Mouse (Mus musculus) lung, embryonic 14.5 days (tissue): ENCODE results near the gene Cntn5. TPM values are rescaled to one million over a fixed set of nuclear protein-coding genes. Genes with fewer than 3 reads are reported as not detected.
A peak's percentile ranks its signal among the peaks of the same experiment; 100 is the strongest.

Experiments used
- ATAC-seq: fragments of 200-750 bp; cut with Nextera tagmentation; 2 replicates; pipeline ENCODE4 v1.8.0; 2017; ENCODE audit warnings: mild to moderate bottlenecking, moderate TSS enrichment, moderate library complexity; ENCODE audit not compliant: insufficient read depth
- DNase-seq: peaks from one replicate; pipeline ENCODE4 v3.0.0-alpha.2; 2015
- H3K27ac ChIP-seq: fragments of 300-500 bp; sonication (generic); 2 replicates; pipeline ENCODE4 v1.5.1; 2014; ENCODE audit warnings: low read depth, mild to moderate bottlenecking, moderate library complexity
- H3K27me3 ChIP-seq: fragments of 300-500 bp; sonication (generic); 2 replicates; pipeline ENCODE4 v1.6.1; 2014; ENCODE audit warnings: low read length, control low read depth; ENCODE audit not compliant: insufficient read depth
- H3K36me3 ChIP-seq: fragments of 300-500 bp; sonication (generic); 2 replicates; pipeline ENCODE4 v1.6.1; 2014; ENCODE audit warnings: control low read depth; ENCODE audit not compliant: insufficient read depth
- H3K4me1 ChIP-seq: fragments of 300-500 bp; sonication (generic); 2 replicates; pipeline ENCODE4 v1.6.1; 2014; ENCODE audit warnings: antibody characterized with exemption, control low read depth; ENCODE audit not compliant: insufficient read depth
- H3K4me2 ChIP-seq: fragments of 300-500 bp; sonication (generic); 2 replicates; pipeline ENCODE4 v1.6.1; 2014; ENCODE audit warnings: mild to moderate bottlenecking
- H3K4me3 ChIP-seq: fragments of 300-500 bp; sonication (generic); 2 replicates; pipeline ENCODE4 v1.5.1; 2014; ENCODE audit warnings: low read depth, low read length
- H3K9ac ChIP-seq: fragments of 300-500 bp; sonication (generic); 2 replicates; pipeline ENCODE4 v1.6.1; 2014
- H3K9me3 ChIP-seq: fragments of 300-500 bp; sonication (generic); 2 replicates; pipeline ENCODE4 v1.6.1; 2016; ENCODE audit warnings: low read depth, low read length, control low read depth
- CTCF ChIP-seq: IDR thresholded peaks from 2 replicates; pipeline ENCODE4 v1.5.1; 2016; ENCODE audit warnings: antibody characterized with exemption, low read depth
- WGBS: fragments of 180-500 bp; shearing (Covaris S2); extraction: QIAGEN DNeasy Blood & Tissue Kit; methylation state at CpG from one replicate; pipeline ENCODE4 v1.1.7; 2014; 5-methylcytosine and 5-hydroxymethylcytosine counted together
- polyA plus RNA-seq: library from polyadenylated mRNA; unstranded; fragments of >200 nt; fragmentation: Nextera tagmentation; extraction: Ambion mirVana; gene quantifications from 2 replicates; pipeline ENCODE4 v1.2.1, GENCODE M21; 2014

Cntn5 gene
- polyA plus RNA-seq, 1 experiment from 2014 or later = not detected

DNA sequence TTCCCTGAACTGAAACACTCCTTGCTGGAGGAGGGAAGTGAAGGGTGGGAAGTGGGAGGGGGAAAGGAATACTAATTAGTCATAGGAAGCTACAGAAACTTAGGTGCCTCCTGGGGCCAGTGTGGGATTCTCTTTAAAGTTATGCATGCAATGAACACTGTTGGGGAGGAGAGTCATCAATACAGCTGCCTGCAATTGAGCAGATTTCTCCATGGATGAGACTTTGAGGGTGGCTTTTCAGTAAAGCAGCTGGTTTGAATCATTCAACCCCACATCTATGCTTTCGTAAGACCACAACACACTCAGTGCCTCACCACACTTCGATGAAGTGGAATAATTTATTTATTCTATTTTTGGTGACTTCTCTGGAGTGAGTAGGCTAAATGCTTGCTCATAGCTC lies 674.9 kb downstream of the Cntn5 start:
- H3K27ac ChIP-seq = no peak overlapping the region
- H3K9me3 ChIP-seq = no peaks in the 10 kb centered on the region
- H3K9ac ChIP-seq = no peak overlapping the region
- H3K36me3 ChIP-seq = no peaks in the 10 kb centered on the region
- H3K4me3 ChIP-seq = no peak overlapping the region
- ATAC-seq (peak; percentile 95), DNase-seq (peak; percentile 87)
- WGBS = 31% methylated on average over 2 of the region's 2 CpGs
- H3K4me2 ChIP-seq = no peak overlapping the region
- no peaks in the 10 kb centered on the region for H3K27me3 ChIP-seq
- H3K4me1 ChIP-seq = no peaks in the 10 kb centered on the region
- TF ChIP-seq CTCF = no peak

DNA sequence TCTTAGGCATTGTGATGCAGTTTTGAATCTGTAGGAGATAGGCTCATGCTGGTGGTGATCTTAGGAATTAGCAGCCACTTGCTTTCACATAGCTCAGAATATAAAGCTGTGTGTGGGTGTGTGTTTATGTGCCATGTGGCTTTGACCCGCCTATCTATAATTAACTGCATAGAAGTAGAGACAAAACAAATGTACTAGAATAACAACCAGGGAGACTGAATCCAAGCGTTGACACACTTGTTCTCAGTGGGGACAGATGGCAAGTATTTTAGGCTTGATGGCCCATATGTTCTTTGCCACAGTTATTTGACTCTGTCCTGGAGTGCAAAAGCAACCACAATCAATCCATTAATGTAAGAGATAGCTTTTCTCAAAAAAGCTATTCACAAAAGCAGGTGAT lies 678.6 kb downstream of the Cntn5 start:
- H3K4me1 ChIP-seq = no peaks in the 10 kb centered on the region
- no peak for ATAC-seq
- no peak overlapping the region for H3K4me3 ChIP-seq
- TF ChIP-seq CTCF = no peak
- WGBS = 54% methylated on average over 2 of the region's 2 CpGs
- no peaks in the 10 kb centered on the region for H3K27me3 ChIP-seq
- no peak overlapping the region for H3K27ac ChIP-seq
- no peak for DNase-seq
- no peaks in the 10 kb centered on the region for H3K36me3 ChIP-seq
- H3K9ac ChIP-seq = no peak overlapping the region
- H3K9me3 ChIP-seq = no peaks in the 10 kb centered on the region
- H3K4me2 ChIP-seq = no peak overlapping the region

DNA sequence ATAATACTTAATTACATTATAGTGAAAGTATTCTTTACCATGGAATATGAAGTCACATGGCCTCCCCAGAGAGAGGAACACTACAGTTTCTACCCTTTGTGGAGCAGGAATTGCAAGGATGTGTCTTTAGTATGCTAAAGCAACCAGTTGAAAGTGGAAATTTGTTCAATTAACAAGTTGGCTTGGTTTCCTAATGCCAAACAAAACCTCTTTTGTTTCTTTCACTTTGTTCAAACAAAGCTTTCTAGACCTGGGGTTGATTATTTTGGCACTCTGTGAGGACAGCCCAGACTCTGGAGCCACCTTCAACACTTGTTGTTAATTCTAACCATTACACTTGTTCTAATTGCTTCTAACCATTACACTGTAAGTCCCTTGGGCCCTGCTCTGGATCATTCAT lies 718.5 kb downstream of the Cntn5 start:
- no peak overlapping the region for H3K27ac ChIP-seq
- no peak for DNase-seq

DNA sequence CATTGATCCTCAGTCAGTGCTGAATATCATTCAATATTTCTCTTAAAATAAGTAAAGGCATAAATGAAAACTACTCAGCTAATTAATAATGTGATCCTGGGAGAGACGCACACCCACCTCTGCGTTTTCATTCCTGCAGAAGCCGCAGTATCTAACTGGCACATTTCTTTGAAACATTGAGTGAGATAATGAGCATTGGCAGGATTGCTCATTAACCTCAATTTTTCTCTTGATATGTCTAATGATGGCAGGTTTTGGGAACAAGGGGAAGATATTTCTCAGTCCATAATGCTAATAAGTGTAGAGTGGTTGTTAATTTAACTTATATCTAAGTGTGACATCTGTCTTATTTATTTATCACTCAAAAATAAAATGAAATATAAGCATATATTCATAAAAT lies 734.0 kb downstream of the Cntn5 start:
- Histone ChIP-seq H3K4me1 (no peaks in the 10 kb centered on the region), H3K36me3 (no peaks in the 10 kb centered on the region), H3K4me3 (no peak overlapping the region), H3K27ac (no peak overlapping the region), H3K9ac (no peak overlapping the region), H3K9me3 (no peaks in the 10 kb centered on the region), H3K4me2 (no peak overlapping the region), H3K27me3 (no peaks in the 10 kb centered on the region)
- DNase-seq (no peak), ATAC-seq (no peak)
- 67% methylated on average over 3 of the region's 3 CpGs for WGBS
- no peak for TF ChIP-seq CTCF

More for the DNA sequence above, 718.5 kb downstream of the Cntn5 start:
- H3K4me3 ChIP-seq = no peak overlapping the region
- ATAC-seq = no peak
- no peaks in the 10 kb centered on the region for H3K4me1 ChIP-seq
- H3K36me3 ChIP-seq = no peaks in the 10 kb centered on the region
- no peaks in the 10 kb centered on the region for H3K27me3 ChIP-seq
- H3K9ac ChIP-seq = no peak overlapping the region
- TF ChIP-seq CTCF = no peak
- H3K4me2 ChIP-seq = no peak overlapping the region
- no peaks in the 10 kb centered on the region for H3K9me3 ChIP-seq

DNA sequence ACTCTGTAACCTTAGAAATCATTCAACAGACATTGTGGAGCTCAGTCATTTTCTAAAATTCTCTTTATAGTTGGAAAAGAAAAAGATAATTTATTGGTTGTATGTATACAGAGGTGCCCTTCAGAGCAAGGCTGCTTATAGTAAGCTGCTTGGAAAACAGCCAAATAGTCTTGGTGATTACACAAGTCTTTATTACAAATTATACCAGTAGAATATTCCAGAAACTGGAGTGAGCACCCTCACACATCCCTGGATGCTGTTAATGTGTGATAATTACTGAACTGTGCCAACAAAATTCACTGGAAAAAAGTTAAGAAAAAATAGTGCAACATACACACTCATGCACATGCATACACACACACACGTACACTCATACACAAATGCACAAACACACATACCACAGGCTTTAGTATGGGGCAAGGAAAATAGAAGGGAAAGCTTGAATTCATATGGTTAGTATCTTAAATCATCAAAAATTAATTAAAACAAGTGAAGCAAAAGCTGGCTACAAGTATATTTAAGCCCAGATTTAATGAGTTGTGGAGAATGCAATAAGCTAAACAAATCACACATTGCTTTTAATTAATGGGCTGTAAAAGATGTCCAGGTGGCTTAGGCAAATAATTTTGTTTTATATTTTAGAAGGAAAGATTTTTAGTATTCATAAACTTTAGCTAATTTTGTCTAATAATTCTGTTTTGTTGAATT lies 783.1 kb downstream of the Cntn5 start:
- TF ChIP-seq CTCF = no peak
- WGBS = 54% methylated on average over 1 of the region's 1 CpGs

DNA sequence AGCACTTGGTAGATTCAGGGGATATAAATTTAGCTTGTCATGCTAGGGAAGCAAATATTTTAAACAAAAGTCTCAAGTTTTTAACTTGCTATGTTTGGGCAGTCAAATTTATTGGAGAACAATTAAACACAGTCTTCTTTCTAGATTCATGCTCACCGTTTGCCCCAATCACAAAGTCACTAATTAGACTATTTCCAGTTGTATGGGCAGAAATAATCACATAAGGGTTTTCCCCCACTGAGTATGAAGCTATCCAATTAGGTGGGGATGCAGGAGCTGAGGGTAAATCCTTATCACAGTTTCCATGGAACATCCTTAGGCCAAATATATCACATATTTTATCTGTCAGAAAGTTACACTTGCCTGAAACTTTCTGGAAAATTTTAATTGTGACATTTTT lies 788.0 kb downstream of the Cntn5 start:
- Histone ChIP-seq H3K4me3 (no peak overlapping the region), H3K4me1 (no peaks in the 10 kb centered on the region), H3K4me2 (no peak overlapping the region), H3K9ac (no peak overlapping the region), H3K27ac (no peak overlapping the region), H3K36me3 (no peaks in the 10 kb centered on the region), H3K9me3 (no peaks in the 10 kb centered on the region), H3K27me3 (no peaks in the 10 kb centered on the region)
- DNase-seq = no peak
- no peak for ATAC-seq
- TF ChIP-seq CTCF = no peak
- 77% methylated on average over 1 of the region's 1 CpGs for WGBS

More for the DNA sequence above, 783.1 kb downstream of the Cntn5 start:
- Histone ChIP-seq H3K4me1 (no peaks in the 10 kb centered on the region), H3K27ac (no peak overlapping the region), H3K9me3 (no peaks in the 10 kb centered on the region), H3K9ac (no peak overlapping the region), H3K4me3 (no peak overlapping the region), H3K36me3 (no peaks in the 10 kb centered on the region), H3K27me3 (no peaks in the 10 kb centered on the region), H3K4me2 (no peak overlapping the region)
- peak; percentile 58; the same call in 1 of the 2 replicates for ATAC-seq
- DNase-seq = peak; percentile 79

DNA sequence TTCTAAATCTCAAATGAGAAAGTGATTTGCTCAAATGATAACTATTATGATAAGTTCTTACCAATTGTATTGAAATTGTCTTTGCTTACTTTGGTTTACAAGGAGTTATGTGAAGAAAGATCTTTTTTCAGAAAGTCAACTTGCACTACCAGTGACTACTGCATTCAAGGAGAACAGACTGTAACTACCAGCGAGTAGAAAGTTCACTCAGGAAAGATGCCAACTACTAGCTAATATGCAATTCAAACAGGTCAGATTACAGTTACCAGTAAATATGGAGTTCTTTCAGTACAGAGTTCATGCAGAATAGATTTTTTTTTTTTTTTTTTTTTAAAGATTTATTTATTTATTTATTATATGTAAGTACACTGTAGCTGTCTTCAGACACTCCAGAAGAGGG lies 795.4 kb downstream of the Cntn5 start:
- H3K4me2 ChIP-seq = no peak overlapping the region
- no peaks in the 10 kb centered on the region for H3K4me1 ChIP-seq
- no peaks in the 10 kb centered on the region for H3K36me3 ChIP-seq
- H3K4me3 ChIP-seq = no peak overlapping the region
- no peaks in the 10 kb centered on the region for H3K27me3 ChIP-seq
- DNase-seq (no peak), ATAC-seq (no peak)
- no peaks in the 10 kb centered on the region for H3K9me3 ChIP-seq
- WGBS = 92% methylated on average over 1 of the region's 1 CpGs
- no peak for TF ChIP-seq CTCF
- H3K27ac ChIP-seq = no peak overlapping the region
- H3K9ac ChIP-seq = no peak overlapping the region
